Mouse (Mus musculus) midbrain, embryonic 15.5 days (tissue): ENCODE data around the gene Hist1h4b. TPM values are rescaled to one million over a fixed set of nuclear protein-coding genes. Genes with fewer than 3 reads are reported as not detected.
A peak's percentile ranks its signal among the peaks of the same experiment; 100 is the strongest.
"Not testable (repeated sequence)": the region's sequence is repeated elsewhere in the genome, so short reads cannot be mapped to it uniquely, and the experiment has no call there.

Experiments
- ATAC-seq: fragments of 200-750 bp; cut with Nextera tagmentation; replicated peaks from 2 replicates; pipeline ENCODE4 v1.8.0; 2017; ENCODE audit warnings: moderate TSS enrichment
- H3K27ac ChIP-seq: fragments of 300-500 bp; sonication (generic); 2 replicates; pipeline ENCODE4 v1.5.1; 2015; ENCODE audit warnings: mild to moderate bottlenecking, inconsistent platforms
- H3K27me3 ChIP-seq: fragments of 300-500 bp; sonication (generic); replicated peaks from 2 replicates; pipeline ENCODE4 v1.6.1; 2015; ENCODE audit warnings: inconsistent platforms
- H3K36me3 ChIP-seq: fragments of 300-500 bp; sonication (generic); replicated peaks from 2 replicates; pipeline ENCODE4 v1.6.1; 2015; ENCODE audit warnings: inconsistent platforms
- H3K4me1 ChIP-seq: fragments of 300-500 bp; sonication (generic); 2 replicates; pipeline ENCODE4 v1.6.1; 2015; ENCODE audit warnings: inconsistent platforms
- H3K4me2 ChIP-seq: fragments of 300-500 bp; sonication (generic); 2 replicates; pipeline ENCODE4 v1.6.1; 2015; ENCODE audit warnings: inconsistent platforms, mild to moderate bottlenecking, moderate library complexity
- H3K4me3 ChIP-seq: fragments of 300-500 bp; sonication (generic); 2 replicates; pipeline ENCODE4 v1.5.1; 2015; ENCODE audit warnings: mild to moderate bottlenecking, inconsistent platforms
- H3K9ac ChIP-seq: fragments of 300-500 bp; sonication (generic); 2 replicates; pipeline ENCODE4 v1.6.1; 2015; ENCODE audit warnings: mild to moderate bottlenecking, inconsistent platforms
- H3K9me3 ChIP-seq: fragments of 300-500 bp; sonication (generic); 2 replicates; pipeline ENCODE4 v1.6.1; 2016; ENCODE audit warnings: inconsistent platforms
- WGBS: fragments of 180-500 bp; shearing (Covaris S2); methylation state at CpG from one replicate; pipeline ENCODE4 v1.1.7; 2015; ENCODE audit warnings: mixed read lengths; 5-methylcytosine and 5-hydroxymethylcytosine counted together
- polyA plus RNA-seq: library from polyadenylated mRNA; unstranded; fragments of >200 nt; fragmentation: Nextera tagmentation; extraction: Ambion mirVana; gene quantifications from 2 replicates; pipeline ENCODE4 v1.2.1, GENCODE M21; 2015

Gene Hist1h4b
- polyA plus RNA-seq, 1 experiment from 2014 or later = 2.0 TPM

DNA sequence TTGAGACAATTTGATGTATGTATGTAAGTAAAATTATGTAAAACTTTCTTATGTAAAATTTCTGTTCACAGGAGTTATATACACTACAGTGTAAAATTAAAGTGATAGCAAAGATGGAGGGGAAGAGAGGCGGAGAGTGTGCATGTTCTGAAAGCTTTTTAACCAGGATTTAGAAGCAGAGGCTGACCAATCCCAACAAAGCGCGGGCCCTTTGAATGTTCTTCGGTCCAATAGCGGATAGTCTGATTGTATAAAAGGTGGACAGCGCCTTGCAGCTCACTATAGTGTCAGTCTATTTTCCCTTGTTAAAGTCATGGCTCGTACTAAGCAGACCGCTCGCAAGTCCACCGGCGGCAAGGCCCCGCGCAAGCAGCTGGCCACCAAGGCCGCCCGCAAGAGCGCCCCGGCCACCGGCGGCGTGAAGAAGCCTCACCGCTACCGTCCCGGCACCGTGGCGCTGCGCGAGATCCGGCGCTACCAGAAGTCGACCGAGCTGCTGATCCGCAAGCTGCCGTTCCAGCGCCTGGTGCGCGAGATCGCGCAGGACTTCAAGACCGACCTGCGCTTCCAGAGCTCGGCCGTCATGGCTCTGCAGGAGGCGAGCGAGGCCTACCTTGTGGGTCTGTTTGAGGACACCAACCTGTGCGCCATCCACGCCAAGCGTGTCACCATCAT is 4.6 kb upstream of the Hist1h4b start, which contains the start of gene Hist1h3b:
Hist1h3b (plus strand) TSS at position 201 of the 675 bp plus-strand sequence.
- not testable (repeated sequence) for H3K9me3 ChIP-seq, H3K36me3 ChIP-seq, H3K27me3 ChIP-seq
- Histone ChIP-seq H3K4me2 (peak within 1 kb of the TSS; percentile 83), H3K27ac (peak within 1 kb of the TSS; percentile 91), H3K4me3 (peak within 1 kb of the TSS; percentile 46), H3K9ac (peak within 1 kb of the TSS; percentile 38; the same call in 1 of the 2 replicates), H3K4me1 (peaks cover 21% of the 10 kb centered on the region)
- WGBS = 0% methylated on average over 25 of the region's 47 CpGs
- ATAC-seq = peak; percentile 76

GRCm38 (mm10) chr13:23752742-23753172 is 4.1 kb upstream of the Hist1h4b start:
- WGBS = 3% methylated on average over 6 of the region's 6 CpGs
- ATAC-seq = no peak
- Histone ChIP-seq H3K27ac (no peak overlapping the region), H3K4me3 (peak overlapping the region; percentile 5; the same call in 1 of the 2 replicates), H3K9me3 (no peaks in the 10 kb centered on the region), H3K36me3 (no peaks in the 10 kb centered on the region), H3K9ac (no peak overlapping the region), H3K4me2 (peak overlapping the region; percentile 83), H3K27me3 (no peaks in the 10 kb centered on the region), H3K4me1 (peaks cover 20% of the 10 kb centered on the region)

GRCm38 (mm10) chr13:23753314-23754078 is 3.3 kb upstream of the Hist1h4b start:
- H3K9ac ChIP-seq = no peak overlapping the region
- no peaks in the 10 kb centered on the region for H3K9me3 ChIP-seq
- H3K27ac ChIP-seq = no peak overlapping the region
- no peaks in the 10 kb centered on the region for H3K36me3 ChIP-seq
- no peak for ATAC-seq
- no peak overlapping the region for H3K4me3 ChIP-seq
- no peaks in the 10 kb centered on the region for H3K27me3 ChIP-seq
- no peak overlapping the region for H3K4me2 ChIP-seq
- H3K4me1 ChIP-seq = peaks cover 16% of the 10 kb centered on the region
- 51% methylated on average over 4 of the region's 4 CpGs for WGBS

- H3K36me3 ChIP-seq = no peaks in the 10 kb centered on the region
- no peak for ATAC-seq
These were observed 1.8 kb upstream of the Hist1h4b start for GRCm38 (mm10) chr13:23755000-23755399.

DNA sequence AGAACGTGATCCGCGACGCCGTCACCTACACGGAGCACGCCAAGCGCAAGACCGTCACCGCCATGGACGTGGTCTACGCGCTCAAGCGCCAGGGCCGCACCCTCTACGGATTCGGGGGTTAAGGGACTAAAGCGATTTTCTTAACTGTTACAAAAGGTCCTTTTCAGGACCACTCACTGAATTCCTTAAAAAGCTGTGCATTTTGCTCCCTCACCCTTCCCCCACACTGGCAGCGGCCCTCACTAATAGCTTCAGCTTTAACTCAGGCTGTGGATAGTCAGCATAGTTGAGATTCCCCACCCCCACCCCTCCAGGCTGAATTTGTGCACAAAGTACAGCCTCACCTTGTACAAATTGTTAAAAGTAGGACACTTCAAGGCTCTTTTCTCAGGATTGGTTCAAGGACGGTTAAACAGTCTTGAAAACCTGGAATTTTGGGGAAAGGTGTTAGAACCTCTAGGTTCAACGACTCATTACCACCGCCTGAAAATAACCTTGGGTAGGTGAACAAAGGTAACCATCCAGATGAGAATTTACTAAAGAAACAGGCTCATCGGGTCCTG is 479 bp downstream of the Hist1h4b start:
- peak overlapping the region; percentile 82 for H3K27ac ChIP-seq
- H3K4me1 ChIP-seq = peaks cover 25% of the 10 kb centered on the region
- H3K36me3 ChIP-seq = no peaks in the 10 kb centered on the region
- H3K27me3 ChIP-seq = no peaks in the 10 kb centered on the region
- peak overlapping the region; percentile 38 for H3K4me3 ChIP-seq
- H3K4me2 ChIP-seq = peak overlapping the region; percentile 63
- peak; percentile 22 for ATAC-seq
- under 1% methylated on average over 20 of the region's 23 CpGs for WGBS
- peak overlapping the region; percentile 40; the same call in 1 of the 2 replicates for H3K9ac ChIP-seq
- no peaks in the 10 kb centered on the region for H3K9me3 ChIP-seq

More at GRCm38 (mm10) chr13:23755000-23755399, 1.8 kb upstream of the Hist1h4b start:
- H3K4me2 ChIP-seq = no peak overlapping the region
- no peak overlapping the region for H3K9ac ChIP-seq
- no peaks in the 10 kb centered on the region for H3K27me3 ChIP-seq
- peaks cover 19% of the 10 kb centered on the region for H3K4me1 ChIP-seq
- no peak overlapping the region for H3K27ac ChIP-seq
- no peak overlapping the region for H3K4me3 ChIP-seq
- H3K9me3 ChIP-seq = no peaks in the 10 kb centered on the region

DNA sequence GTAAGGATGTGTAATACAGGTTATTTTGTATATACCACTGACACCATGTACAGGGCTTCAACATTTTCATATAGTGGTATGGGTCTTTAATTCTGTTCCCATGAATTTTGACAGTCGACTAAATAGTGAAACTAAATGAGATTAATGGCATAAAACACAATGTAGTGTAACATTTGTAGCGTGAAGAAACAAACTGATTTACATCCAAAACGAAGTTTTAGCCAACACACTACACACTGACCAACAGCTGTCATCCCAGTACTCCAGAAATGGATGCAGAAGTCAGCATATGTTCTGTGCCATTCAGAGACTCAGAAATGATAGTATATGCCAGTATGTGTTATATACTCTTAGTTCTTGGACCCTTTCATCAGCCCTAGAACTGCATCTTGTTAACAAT is 1.1 kb downstream of the Hist1h4b start:
- H3K9ac ChIP-seq = no peak overlapping the region
- WGBS = 49% methylated on average over 3 of the region's 3 CpGs
- H3K27me3 ChIP-seq = no peaks in the 10 kb centered on the region
- H3K4me3 ChIP-seq = no peak overlapping the region
- H3K4me2 ChIP-seq = no peak overlapping the region
- no peaks in the 10 kb centered on the region for H3K36me3 ChIP-seq
- H3K27ac ChIP-seq = no peak overlapping the region
- no peak for ATAC-seq
- H3K9me3 ChIP-seq = no peaks in the 10 kb centered on the region
- peaks cover 28% of the 10 kb centered on the region for H3K4me1 ChIP-seq

- no peaks in the 10 kb centered on the region for H3K36me3 ChIP-seq
- H3K9me3 ChIP-seq = no peaks in the 10 kb centered on the region
- peaks cover 38% of the 10 kb centered on the region for H3K4me1 ChIP-seq
- no peak overlapping the region for H3K4me3 ChIP-seq
- no peaks in the 10 kb centered on the region for H3K27me3 ChIP-seq
- WGBS = 87% methylated on average over 3 of the region's 3 CpGs
- H3K9ac ChIP-seq = no peak overlapping the region
- no peak overlapping the region for H3K4me2 ChIP-seq
- H3K27ac ChIP-seq = no peak overlapping the region
- ATAC-seq = no peak
These were observed 2.5 kb downstream of the Hist1h4b start for GRCm38 (mm10) chr13:23759251-23759771.

DNA sequence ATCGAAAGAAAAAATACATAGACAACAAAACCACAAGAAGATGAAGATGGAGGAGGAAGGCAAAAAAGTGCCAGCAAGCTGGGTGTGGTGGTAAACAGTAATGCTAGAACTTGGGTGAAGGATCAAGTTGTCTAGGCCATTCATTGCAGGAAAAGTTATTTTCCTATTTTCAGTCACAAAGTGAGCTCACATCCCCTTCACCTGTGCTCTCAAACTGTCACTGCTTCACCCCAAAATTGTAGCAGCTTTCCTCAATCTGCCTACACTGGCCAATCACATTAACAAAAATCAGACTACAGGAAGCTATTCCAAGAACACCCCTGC is 3.1 kb downstream of the Hist1h4b start:
- no peak for ATAC-seq
- Histone ChIP-seq H3K4me1 (peaks cover 40% of the 10 kb centered on the region), H3K9ac (no peak overlapping the region), H3K36me3 (no peaks in the 10 kb centered on the region), H3K4me2 (peak overlapping the region; percentile 94), H3K27ac (peak overlapping the region; percentile 87; the same call in 1 of the 2 replicates), H3K4me3 (peak overlapping the region; percentile 65; the same call in 1 of the 2 replicates), H3K9me3 (no peaks in the 10 kb centered on the region), H3K27me3 (no peaks in the 10 kb centered on the region)
- WGBS = 85% methylated on average over 1 of the region's 1 CpGs

- Histone ChIP-seq H3K27ac (peak overlapping the region; percentile 87), H3K4me3 (peak overlapping the region; percentile 65), H3K9me3 (no peaks in the 10 kb centered on the region), H3K4me2 (peak overlapping the region; percentile 94), H3K27me3 (no peaks in the 10 kb centered on the region), H3K9ac (peak overlapping the region; percentile 44), H3K4me1 (peaks cover 40% of the 10 kb centered on the region), H3K36me3 (no peaks in the 10 kb centered on the region)
- ATAC-seq = peak; percentile 51
- WGBS = 2% methylated on average over 23 of the region's 27 CpGs
These were observed 3.6 kb downstream of the Hist1h4b start for GRCm38 (mm10) chr13:23760240-23760971.

DNA sequence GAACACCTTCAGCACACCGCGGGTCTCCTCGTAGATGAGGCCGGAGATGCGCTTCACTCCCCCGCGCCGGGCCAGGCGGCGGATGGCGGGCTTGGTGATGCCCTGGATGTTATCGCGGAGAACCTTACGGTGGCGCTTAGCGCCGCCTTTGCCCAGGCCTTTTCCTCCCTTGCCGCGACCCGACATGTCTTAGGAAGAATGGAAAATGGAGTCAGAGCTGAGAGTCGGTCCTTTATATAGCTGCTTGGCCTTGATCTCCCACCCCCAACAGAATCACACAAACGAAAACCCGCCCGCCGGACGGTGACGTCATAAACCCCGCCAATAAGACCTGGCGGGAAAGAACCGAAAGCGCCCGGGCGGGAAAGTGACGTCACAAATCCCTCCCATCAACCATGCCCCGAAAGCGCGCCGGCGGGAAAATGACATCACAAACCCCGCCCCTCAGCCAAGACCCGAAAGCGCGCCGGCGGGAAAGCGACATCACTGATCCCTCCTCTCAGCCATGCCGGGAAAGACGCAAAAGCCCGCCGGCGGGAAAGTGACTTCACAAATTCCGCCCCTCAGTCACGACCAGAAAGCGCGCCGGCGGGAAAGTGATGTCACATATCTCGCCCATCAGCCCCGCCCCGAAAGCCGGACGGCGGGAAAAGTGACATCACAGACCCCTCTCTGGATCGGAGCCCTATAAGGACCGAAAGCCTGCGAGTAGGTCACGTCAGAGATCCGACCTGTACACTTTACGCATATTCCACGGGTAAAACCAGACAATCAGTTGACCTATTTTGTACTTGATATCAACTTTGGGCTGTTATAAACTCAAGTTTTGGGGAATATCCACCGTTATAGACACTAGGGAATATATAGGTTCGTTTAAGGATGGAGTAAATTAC is 4.4 kb downstream of the Hist1h4b start, which contains the start of gene Hist1h4a:
Hist1h4a (minus strand) TSS at position 259 of the 893 bp plus-strand sequence.
- peak within 1 kb of the TSS; percentile 87 for H3K27ac ChIP-seq
- no peaks in the 10 kb centered on the region for H3K36me3 ChIP-seq
- peak within 1 kb of the TSS; percentile 44 for H3K9ac ChIP-seq
- peak within 1 kb of the TSS; percentile 94 for H3K4me2 ChIP-seq
- peaks cover 39% of the 10 kb centered on the region for H3K4me1 ChIP-seq
- ATAC-seq = peak; percentile 81
- no peaks in the 10 kb centered on the region for H3K27me3 ChIP-seq
- peak within 1 kb of the TSS; percentile 65 for H3K4me3 ChIP-seq
- under 1% methylated on average over 67 of the region's 72 CpGs for WGBS
- no peaks in the 10 kb centered on the region for H3K9me3 ChIP-seq
